Mouse (Mus musculus) gastrocnemius, postnatal 4 days (tissue): Measurements from ENCODE around the gene Slit3. TPM values are rescaled to one million over a fixed set of nuclear protein-coding genes. Genes with fewer than 3 reads are reported as not detected.

Experiments
- DNase-seq, 2 experiments: peaks; one replicate each; pipeline ENCODE4 v3.0.0; 2021 to 2022; ENCODE audit warnings: low spot score in 2 of 2, mixed read lengths in 2 of 2
- total RNA-seq, 2 experiments: library from RNA; stranded (reverse); gene quantifications; 2 replicates each; pipeline ENCODE4 v1.2.3; 2021

Slit3 gene
- total RNA-seq, 2 experiments from 2014 or later, result 17.0 to 24.0 TPM

- no peak for DNase-seq
Measured at GRCm38 (mm10) chr11:35299857-35300375, 178.9 kb downstream of the Slit3 start.

GRCm38 (mm10) chr11:35302272-35302671 is 181.2 kb downstream of the Slit3 start:
- DNase-seq, result no peak

GRCm38 (mm10) chr11:35304216-35304975 is 183.4 kb downstream of the Slit3 start:
- DNase-seq, result no peak

- DNase-seq, result no peak
Measured at GRCm38 (mm10) chr11:35305111-35305510, 184.1 kb downstream of the Slit3 start.

- DNase-seq, result no peak
Measured at GRCm38 (mm10) chr11:35305910-35306309, 184.9 kb downstream of the Slit3 start.

GRCm38 (mm10) chr11:35306922-35307321 is 185.9 kb downstream of the Slit3 start:
- no peak for DNase-seq

- DNase-seq, result no peak
Measured at GRCm38 (mm10) chr11:35307992-35308391, 187.0 kb downstream of the Slit3 start.

GRCm38 (mm10) chr11:35315449-35316028 is 194.5 kb downstream of the Slit3 start:
- no peak for DNase-seq

- no peak for DNase-seq
Measured at GRCm38 (mm10) chr11:35317221-35317620, 196.2 kb downstream of the Slit3 start.

GRCm38 (mm10) chr11:35317775-35318432 is 196.9 kb downstream of the Slit3 start:
- DNase-seq, result no peak

- DNase-seq, result no peak
Measured at GRCm38 (mm10) chr11:35318433-35319020, 197.5 kb downstream of the Slit3 start.

GRCm38 (mm10) chr11:35320518-35320917 is 199.5 kb downstream of the Slit3 start:
- no peak for DNase-seq

- no peak for DNase-seq
Measured at GRCm38 (mm10) chr11:35324397-35324796, 203.4 kb downstream of the Slit3 start.

- DNase-seq, result no peak
Measured at GRCm38 (mm10) chr11:35325131-35325995, 204.3 kb downstream of the Slit3 start.

- no peak for DNase-seq
Measured at GRCm38 (mm10) chr11:35326346-35326745, 205.3 kb downstream of the Slit3 start.

GRCm38 (mm10) chr11:35327899-35328298 is 206.9 kb downstream of the Slit3 start:
- no peak for DNase-seq

- no peak for DNase-seq
Measured at GRCm38 (mm10) chr11:35331476-35331875, 210.5 kb downstream of the Slit3 start.

- no peak for DNase-seq
Measured at GRCm38 (mm10) chr11:35336558-35336957, 215.5 kb downstream of the Slit3 start.

GRCm38 (mm10) chr11:35337493-35337892 is 216.5 kb downstream of the Slit3 start:
- DNase-seq, result no peak

GRCm38 (mm10) chr11:35337927-35338819 is 217.1 kb downstream of the Slit3 start:
- DNase-seq, result no peak
